Comparison of ENCODE assay signal across 8 mouse cellular contexts in genomic region chr15:103239130-103239684, GRCm38 (mm10). TPM values are rescaled to one million over a fixed set of nuclear protein-coding genes. Genes with fewer than 3 reads are reported as not detected.
A peak's percentile ranks its signal among the peaks of the same experiment; 100 is the strongest.
DNase-seq lines count a peak whose midpoint lies in the region; ATAC-seq lines count a peak whose summit lies in the region.

No protein-coding gene starts in this region.

- ATAC-seq in inflammation-experienced regulatory T-cells, adult 6 months: peak; percentile 65

- no peaks in the 10 kb centered on the region for H3K27me3 ChIP-seq in megakaryocyte, embryonic 14.5 days (replicated peaks)

- peak; percentile 72 to 76 for DNase-seq in adrenal gland, adult 18-20 months (ENCODE audit: low spot score in 2 of 2)
- DNase-seq in embryo, embryonic 10.5 days (ENCODE audit: low spot score): peak; percentile 99
- peak; percentile 84 for DNase-seq in gastrocnemius, postnatal 10 days
- peak; percentile 94 to 97 for DNase-seq in left cerebral cortex, adult 9 months (ENCODE audit: low spot score in 2 of 2)
- DNase-seq in right cerebral cortex, postnatal 10 days (ENCODE audit: low spot score in 2 of 2): peak; percentile 97 to 99
- DNase-seq in urinary bladder, postnatal 14 days (ENCODE audit: low spot score): peak; percentile 97

- peak overlapping the region; percentile 98 for H3K4me3 ChIP-seq in megakaryocyte, embryonic 14.5 days (replicated peaks)

- peaks cover 39% of the 10 kb centered on the region for H3K4me1 ChIP-seq in megakaryocyte, embryonic 14.5 days

- H3K9me3 ChIP-seq in megakaryocyte, embryonic 14.5 days: no peaks in the 10 kb centered on the region

- peaks cover 49% of the 10 kb centered on the region for H3K36me3 ChIP-seq in megakaryocyte, embryonic 14.5 days (replicated peaks; ENCODE audit: low read length)

RNA-seq across cellular contexts. Expression of gene Cbx5, which starts 0.4 kb away (rescaled TPM):
- total RNA-seq in adrenal gland, adult 18-20 months (2021): 10 to 100 TPM; 65.0 to 76.3 TPM
- total RNA-seq in gastrocnemius, postnatal 10 days (2021): 10 to 100 TPM; 49.9 to 61.2 TPM
- polyA plus RNA-seq in inflammation-experienced regulatory T-cells, adult 6 months (2017; shearing (Covaris generic)): 10 to 100 TPM; 21.7 to 48.8 (median 23.8) TPM
- 0.77 and 1.5 TPM in 2 replicates for polyA plus RNA-seq in megakaryocyte, embryonic 14.5 days (2012; ENCODE audit: insufficient read depth, low replicate concordance)

RNA-seq across cellular contexts. Expression of gene Hnrnpa1, which starts 1.0 kb away (rescaled TPM):
- total RNA-seq in adrenal gland, adult 18-20 months (2021): 100 to 1,000 TPM; 160 to 179 TPM
- 100 to 1,000 TPM; 177 to 187 TPM for total RNA-seq in gastrocnemius, postnatal 10 days (2021)
- 100 to 1,000 TPM; 360 to 441 (median 366) TPM for polyA plus RNA-seq in inflammation-experienced regulatory T-cells, adult 6 months (2017; shearing (Covaris generic))
- polyA plus RNA-seq in megakaryocyte, embryonic 14.5 days (2012; ENCODE audit: insufficient read depth, low replicate concordance): 12.1 and 56.4 TPM in 2 replicates

RNA-seq across cellular contexts. Expression of gene Nfe2, which starts 19.0 kb away (rescaled TPM):
- under 1 TPM in 1 of 2 experiments, not detected in 1; 0.67 TPM for total RNA-seq in adrenal gland, adult 18-20 months (2021)
- 1 to 10 TPM in 1 of 2 experiments, not detected in 1; 1.2 TPM for total RNA-seq in gastrocnemius, postnatal 10 days (2021)
- 1 to 10 TPM in 2 of 3 experiments, under 1 TPM in 1; 0.96 to 1.3 (median 1.1) TPM for polyA plus RNA-seq in inflammation-experienced regulatory T-cells, adult 6 months (2017; shearing (Covaris generic))
- polyA plus RNA-seq in megakaryocyte, embryonic 14.5 days (2012; ENCODE audit: insufficient read depth, low replicate concordance): 321 and 342 TPM in 2 replicates

RNA-seq across cellular contexts. Expression of gene Copz1, which starts 33.3 kb away (rescaled TPM):
- 100 to 1,000 TPM; 138 to 150 TPM for total RNA-seq in adrenal gland, adult 18-20 months (2021)
- total RNA-seq in gastrocnemius, postnatal 10 days (2021): 10 to 100 TPM; 45.3 to 51.4 TPM
- polyA plus RNA-seq in inflammation-experienced regulatory T-cells, adult 6 months (2017; shearing (Covaris generic)): 100 to 1,000 TPM; 216 to 248 (median 223) TPM
- 33.2 and 56.2 TPM in 2 replicates for polyA plus RNA-seq in megakaryocyte, embryonic 14.5 days (2012; ENCODE audit: insufficient read depth, low replicate concordance)

Comparison
In these comparisons a context has a peak if more than half of its experiments do, and no peak if none do; other contexts are left out.
1. Peak in every context shown above with its lines: DNase-seq, ATAC-seq and H3K4me3 ChIP-seq.